Mouse (Mus musculus) liver, embryonic 13.5 days (tissue): Measurements from ENCODE around the gene Ppan. TPM values are rescaled to one million over a fixed set of nuclear protein-coding genes. Genes with fewer than 3 reads are reported as not detected.

Experiments
- ATAC-seq: fragments of 200-750 bp; cut with Nextera tagmentation; 2 replicates; pipeline ENCODE4 v1.8.0; 2017; ENCODE audit warnings: low read depth, mild to moderate bottlenecking, moderate number of reproducible peaks, moderate library complexity
- DNase-seq: peaks from one replicate; pipeline ENCODE4 v3.0.0; 2022
- H3K27ac ChIP-seq: fragments of 300-500 bp; sonication (generic); 2 replicates; pipeline ENCODE4 v1.5.1; 2015; ENCODE audit warnings: moderate library complexity, mild to moderate bottlenecking, inconsistent platforms
- H3K27me3 ChIP-seq: fragments of 300-500 bp; sonication (generic); 2 replicates; pipeline ENCODE4 v1.6.1; 2015; ENCODE audit warnings: mild to moderate bottlenecking, inconsistent platforms
- H3K36me3 ChIP-seq: fragments of 300-500 bp; sonication (generic); 2 replicates; pipeline ENCODE4 v1.6.1; 2015; ENCODE audit warnings: mild to moderate bottlenecking, inconsistent platforms
- H3K4me1 ChIP-seq: fragments of 300-500 bp; sonication (generic); replicated peaks from 2 replicates; pipeline ENCODE4 v1.6.1; 2015; ENCODE audit warnings: inconsistent platforms
- H3K4me2 ChIP-seq: fragments of 300-500 bp; sonication (generic); 2 replicates; pipeline ENCODE4 v1.6.1; 2015; ENCODE audit warnings: inconsistent platforms, mild to moderate bottlenecking, moderate library complexity
- H3K4me3 ChIP-seq: fragments of 300-500 bp; sonication (generic); replicated peaks from 2 replicates; pipeline ENCODE4 v1.5.1; 2015; ENCODE audit warnings: mild to moderate bottlenecking, inconsistent platforms
- H3K9ac ChIP-seq: fragments of 300-500 bp; sonication (generic); 2 replicates; pipeline ENCODE4 v1.6.1; 2015; ENCODE audit warnings: mild to moderate bottlenecking, inconsistent platforms
- H3K9me3 ChIP-seq: fragments of 300-500 bp; sonication (generic); replicated peaks from 2 replicates; pipeline ENCODE4 v1.6.1; 2016; ENCODE audit warnings: inconsistent platforms
- WGBS: fragments of 180-500 bp; shearing (Covaris S2); methylation state at CpG from one replicate; pipeline ENCODE4 v1.1.7; 2015; ENCODE audit not compliant: insufficient replicate concordance; 5-methylcytosine and 5-hydroxymethylcytosine counted together
- polyA plus RNA-seq: library from polyadenylated mRNA; unstranded; fragments of >200 nt; fragmentation: Nextera tagmentation; extraction: Ambion mirVana; gene quantifications from 2 replicates; pipeline ENCODE4 v1.2.1, GENCODE M21; 2015

Gene Ppan
- polyA plus RNA-seq: 89.6 and 90.5 TPM in 2 replicates

- Histone ChIP-seq H3K27ac (peak within 1 kb of the TSS; percentile 90), H3K9me3 (no peaks in the 10 kb centered on the region), H3K9ac (peak within 1 kb of the TSS; percentile 96), H3K4me1 (peaks cover 44% of the 10 kb centered on the region), H3K4me3 (peak within 1 kb of the TSS; percentile 95), H3K27me3 (no peaks in the 10 kb centered on the region), H3K36me3 (peaks cover 37% of the 10 kb centered on the region), H3K4me2 (peak within 1 kb of the TSS; percentile 95)
- under 1% methylated on average over 43 of the region's 43 CpGs for WGBS
- ATAC-seq (peak; percentile 88), DNase-seq (peak; percentile 89)
These were observed at the start of gene Ppan for GRCm38 (mm10) chr9:20887704-20888385. Gene Ppan, plus strand, starts transcription at chr9:20888175.

- no peaks in the 10 kb centered on the region for H3K4me1 ChIP-seq
- no peak for DNase-seq
- no peaks in the 10 kb centered on the region for H3K36me3 ChIP-seq
- 33% methylated on average over 6 of the region's 6 CpGs for WGBS
- ATAC-seq: no peak
- no peak overlapping the region for H3K4me2 ChIP-seq
- H3K9ac ChIP-seq: no peak overlapping the region
- no peaks in the 10 kb centered on the region for H3K9me3 ChIP-seq
- H3K27me3 ChIP-seq: no peaks in the 10 kb centered on the region; the same call in 1 of the 2 replicates
- H3K4me3 ChIP-seq: no peak overlapping the region
- H3K27ac ChIP-seq: no peak overlapping the region
These were observed 49.0 kb upstream of the Ppan start for GRCm38 (mm10) chr9:20838931-20839330.

GRCm38 (mm10) chr9:20842211-20842610 is 45.8 kb upstream of the Ppan start:
- Histone ChIP-seq H3K9me3 (no peaks in the 10 kb centered on the region), H3K27me3 (no peaks in the 10 kb centered on the region), H3K27ac (no peak overlapping the region), H3K9ac (no peak overlapping the region), H3K4me1 (no peaks in the 10 kb centered on the region), H3K4me2 (no peak overlapping the region), H3K4me3 (no peak overlapping the region), H3K36me3 (no peaks in the 10 kb centered on the region)
- 12% methylated on average over 4 of the region's 4 CpGs for WGBS
- DNase-seq: no peak
- no peak for ATAC-seq

GRCm38 (mm10) chr9:20842670-20843069 is 45.3 kb upstream of the Ppan start:
- Histone ChIP-seq H3K36me3 (no peaks in the 10 kb centered on the region), H3K27ac (no peak overlapping the region), H3K27me3 (no peaks in the 10 kb centered on the region), H3K9ac (no peak overlapping the region), H3K4me2 (no peak overlapping the region), H3K9me3 (no peaks in the 10 kb centered on the region), H3K4me1 (no peaks in the 10 kb centered on the region), H3K4me3 (no peak overlapping the region)
- WGBS: 23% methylated on average over 2 of the region's 2 CpGs
- no peak for ATAC-seq
- DNase-seq: no peak

GRCm38 (mm10) chr9:20850179-20850578 is 37.8 kb upstream of the Ppan start:
- no peak overlapping the region for H3K9ac ChIP-seq
- H3K27ac ChIP-seq: no peak overlapping the region
- 63% methylated on average over 2 of the region's 2 CpGs for WGBS
- no peak for ATAC-seq
- no peak overlapping the region for H3K4me2 ChIP-seq
- DNase-seq: no peak
- H3K4me1 ChIP-seq: no peaks in the 10 kb centered on the region
- H3K36me3 ChIP-seq: no peaks in the 10 kb centered on the region
- H3K9me3 ChIP-seq: no peaks in the 10 kb centered on the region
- H3K4me3 ChIP-seq: no peak overlapping the region
- no peaks in the 10 kb centered on the region for H3K27me3 ChIP-seq

- DNase-seq (peak; percentile 55), ATAC-seq (no peak)
- WGBS: 3% methylated on average over 6 of the region's 6 CpGs
These were observed 30.8 kb upstream of the Ppan start for GRCm38 (mm10) chr9:20857131-20857530.

GRCm38 (mm10) chr9:20859926-20860325 is 28.0 kb upstream of the Ppan start:
- Histone ChIP-seq H3K27ac (no peak overlapping the region), H3K27me3 (0 out of 2 replicates have a peak, but pooled peaks cover 3% of the 10 kb centered on the region), H3K9me3 (no peaks in the 10 kb centered on the region), H3K4me3 (no peak overlapping the region), H3K4me2 (no peak overlapping the region), H3K36me3 (no peaks in the 10 kb centered on the region), H3K9ac (no peak overlapping the region), H3K4me1 (no peaks in the 10 kb centered on the region; the same call in 1 of the 2 replicates)
- ATAC-seq (no peak), DNase-seq (no peak)
- 45% methylated on average over 6 of the region's 6 CpGs for WGBS

More at GRCm38 (mm10) chr9:20857131-20857530, 30.8 kb upstream of the Ppan start:
- no peak overlapping the region for H3K9ac ChIP-seq
- no peak overlapping the region for H3K4me3 ChIP-seq
- no peak overlapping the region for H3K27ac ChIP-seq
- H3K36me3 ChIP-seq: no peaks in the 10 kb centered on the region
- no peak overlapping the region for H3K4me2 ChIP-seq
- 0 out of 2 replicates have a peak, but pooled peaks cover 3% of the 10 kb centered on the region for H3K27me3 ChIP-seq
- no peaks in the 10 kb centered on the region for H3K9me3 ChIP-seq
- H3K4me1 ChIP-seq: no peaks in the 10 kb centered on the region; the same call in 1 of the 2 replicates

GRCm38 (mm10) chr9:20861821-20862220 is 26.2 kb upstream of the Ppan start:
- H3K4me1 ChIP-seq: no peaks in the 10 kb centered on the region; the same call in 1 of the 2 replicates
- DNase-seq (no peak), ATAC-seq (no peak)
- peaks cover 11% of the 10 kb centered on the region; the same call in 1 of the 2 replicates for H3K27me3 ChIP-seq
- no peak overlapping the region for H3K27ac ChIP-seq
- H3K36me3 ChIP-seq: no peaks in the 10 kb centered on the region
- no peak overlapping the region for H3K4me3 ChIP-seq
- WGBS: 6% methylated on average over 4 of the region's 4 CpGs
- no peak overlapping the region for H3K4me2 ChIP-seq
- H3K9ac ChIP-seq: no peak overlapping the region
- no peaks in the 10 kb centered on the region for H3K9me3 ChIP-seq

GRCm38 (mm10) chr9:20862225-20862624 is 25.8 kb upstream of the Ppan start:
- no peaks in the 10 kb centered on the region for H3K9me3 ChIP-seq
- H3K27me3 ChIP-seq: peaks cover 15% of the 10 kb centered on the region
- no peak overlapping the region for H3K27ac ChIP-seq
- no peak overlapping the region for H3K9ac ChIP-seq
- H3K4me3 ChIP-seq: no peak overlapping the region
- H3K36me3 ChIP-seq: no peaks in the 10 kb centered on the region
- no peak for DNase-seq
- H3K4me2 ChIP-seq: no peak overlapping the region
- WGBS: 34% methylated on average over 4 of the region's 4 CpGs
- ATAC-seq: no peak
- H3K4me1 ChIP-seq: no peaks in the 10 kb centered on the region; the same call in 1 of the 2 replicates

GRCm38 (mm10) chr9:20866879-20867278 is 21.1 kb upstream of the Ppan start:
- no peak for ATAC-seq

GRCm38 (mm10) chr9:20868448-20869001 is 19.4 kb upstream of the Ppan start, which contains the start of gene A230050P20Rik:
Gene A230050P20Rik, plus strand, starts transcription at chr9:20868642.
- Histone ChIP-seq H3K27ac (no peak within 1 kb of the TSS), H3K4me1 (peaks cover 12% of the 10 kb centered on the region), H3K4me3 (peak within 1 kb of the TSS; percentile 63), H3K27me3 (peaks cover 37% of the 10 kb centered on the region), H3K9ac (peak within 1 kb of the TSS; percentile 65), H3K4me2 (peak within 1 kb of the TSS; percentile 72), H3K36me3 (peaks cover 2% of the 10 kb centered on the region), H3K9me3 (no peaks in the 10 kb centered on the region)
- 3% methylated on average over 53 of the region's 53 CpGs for WGBS
- ATAC-seq (peak; percentile 42), DNase-seq (no peak)

More at GRCm38 (mm10) chr9:20866879-20867278, 21.1 kb upstream of the Ppan start:
- Histone ChIP-seq H3K9ac (no peak overlapping the region), H3K4me2 (no peak overlapping the region), H3K27me3 (peaks cover 37% of the 10 kb centered on the region), H3K36me3 (no peaks in the 10 kb centered on the region), H3K4me1 (peaks cover 12% of the 10 kb centered on the region), H3K27ac (no peak overlapping the region), H3K4me3 (no peak overlapping the region), H3K9me3 (no peaks in the 10 kb centered on the region)
- 33% methylated on average over 3 of the region's 3 CpGs for WGBS
- DNase-seq: no peak
